Mouse (Mus musculus) kidney, adult 11 months (tissue): ENCODE results near the gene Espnl.
A peak's percentile ranks its signal among the peaks of the same experiment; 100 is the strongest.

Source experiments
- DNase-seq: peaks from one replicate; pipeline ENCODE4 v3.0.0; 2022

The Espnl gene

GRCm38 (mm10) chr1:91324646-91325045, 2.8 kb downstream of the Espnl start:
- no peak for DNase-seq

- DNase-seq = no peak
Measured at GRCm38 (mm10) chr1:91325488-91326042, 3.7 kb downstream of the Espnl start.

GRCm38 (mm10) chr1:91332102-91332501, 10.2 kb downstream of the Espnl start:
- no peak for DNase-seq

GRCm38 (mm10) chr1:91333582-91333981, 11.7 kb downstream of the Espnl start:
- no peak for DNase-seq

- DNase-seq = no peak
Measured at GRCm38 (mm10) chr1:91337355-91337754, 15.5 kb downstream of the Espnl start.

GRCm38 (mm10) chr1:91344001-91344400, 22.1 kb downstream of the Espnl start:
- DNase-seq = no peak

GRCm38 (mm10) chr1:91344921-91345685, 23.2 kb downstream of the Espnl start:
- peak; percentile 47 for DNase-seq

- DNase-seq = peak; percentile 42
Measured at GRCm38 (mm10) chr1:91346892-91347291, 25.0 kb downstream of the Espnl start.

- no peak for DNase-seq
Measured at GRCm38 (mm10) chr1:91350841-91351240, 29.0 kb downstream of the Espnl start, which contains the start of gene Klhl30. Klhl30 (plus strand) TSS chr1:91351016.

GRCm38 (mm10) chr1:91351249-91351648, 29.4 kb downstream of the Espnl start:
- DNase-seq = no peak

GRCm38 (mm10) chr1:91352277-91352676, 30.4 kb downstream of the Espnl start:
- no peak for DNase-seq

- no peak for DNase-seq
Measured at GRCm38 (mm10) chr1:91356105-91356504, 34.2 kb downstream of the Espnl start.

- DNase-seq = no peak
Measured at GRCm38 (mm10) chr1:91362113-91362512, 40.2 kb downstream of the Espnl start.

GRCm38 (mm10) chr1:91364822-91365644, 43.2 kb downstream of the Espnl start:
- DNase-seq = no peak

GRCm38 (mm10) chr1:91365816-91366214, 43.9 kb downstream of the Espnl start:
- no peak for DNase-seq

GRCm38 (mm10) chr1:91366215-91367108, 44.6 kb downstream of the Espnl start, which contains the start of gene Erfe:
Erfe (plus strand) TSS chr1:91366430.
- DNase-seq = peak; percentile 49

- no peak for DNase-seq
Measured at GRCm38 (mm10) chr1:91367295-91367694, 45.4 kb downstream of the Espnl start.

- DNase-seq = no peak
Measured at GRCm38 (mm10) chr1:91369408-91369807, 47.5 kb downstream of the Espnl start.

- DNase-seq = no peak
Measured at GRCm38 (mm10) chr1:91370055-91370454, 48.2 kb downstream of the Espnl start.

GRCm38 (mm10) chr1:91373414-91373835, 51.5 kb downstream of the Espnl start:
- no peak for DNase-seq

GRCm38 (mm10) chr1:91380453-91381090, 58.7 kb downstream of the Espnl start:
- DNase-seq = peak; percentile 64

GRCm38 (mm10) chr1:91381091-91381471, 59.2 kb downstream of the Espnl start:
- DNase-seq = peak; percentile 21
